Mouse (Mus musculus) right cerebral cortex, postnatal 10 days (tissue): ENCODE measurements at regions not wholly inside any gene's neighbourhood (a gene's known extent, or its start where the extent isn't known, plus 50 kb on each side); places are given as distances from the start of the nearest gene placed in this dataset.

Source experiments
- DNase-seq, 2 experiments: peaks; one replicate each; pipeline ENCODE4 v3.0.0; 2021; ENCODE audit warnings: low spot score in 2 of 2

- DNase-seq = no peak
Measured at GRCm38 (mm10) chr5:58705561-58705960, 987.8 kb downstream of the Pcdh7 start.

GRCm38 (mm10) chr5:58712381-58712780, 994.6 kb downstream of the Pcdh7 start:
- DNase-seq = no peak

GRCm38 (mm10) chr5:58733366-58733765, 1015.6 kb downstream of the Pcdh7 start:
- DNase-seq = peak in 1 of 2 experiments; percentile 18

GRCm38 (mm10) chr5:58733961-58734360, 1016.2 kb downstream of the Pcdh7 start:
- DNase-seq = no peak

- DNase-seq = peak; percentile 64 to 74
Measured at GRCm38 (mm10) chr5:58736610-58737009, 1018.8 kb downstream of the Pcdh7 start.

- no peak for DNase-seq
Measured at GRCm38 (mm10) chr5:58737264-58737883, 1019.6 kb downstream of the Pcdh7 start.

GRCm38 (mm10) chr5:58738041-58738440, 1020.3 kb downstream of the Pcdh7 start:
- DNase-seq = no peak

- DNase-seq = no peak
Measured at GRCm38 (mm10) chr5:58740759-58741158, 1023.0 kb downstream of the Pcdh7 start.

GRCm38 (mm10) chr5:58747684-58748083, 1029.9 kb downstream of the Pcdh7 start:
- DNase-seq = no peak

- DNase-seq = no peak
Measured at GRCm38 (mm10) chr5:58751777-58752176, 1034.0 kb downstream of the Pcdh7 start.
